Mouse (Mus musculus) midbrain, embryonic 15.5 days (tissue): Measurements from ENCODE around the gene Bri3. TPM values are rescaled to one million over a fixed set of nuclear protein-coding genes. Genes with fewer than 3 reads are reported as not detected.
A peak's percentile ranks its signal among the peaks of the same experiment; 100 is the strongest.

Experiments used
- ATAC-seq: fragments of 200-750 bp; cut with Nextera tagmentation; replicated peaks from 2 replicates; pipeline ENCODE4 v1.8.0; 2017; ENCODE audit warnings: moderate TSS enrichment
- H3K27ac ChIP-seq: fragments of 300-500 bp; sonication (generic); 2 replicates; pipeline ENCODE4 v1.5.1; 2015; ENCODE audit warnings: mild to moderate bottlenecking, inconsistent platforms
- H3K27me3 ChIP-seq: fragments of 300-500 bp; sonication (generic); replicated peaks from 2 replicates; pipeline ENCODE4 v1.6.1; 2015; ENCODE audit warnings: inconsistent platforms
- H3K36me3 ChIP-seq: fragments of 300-500 bp; sonication (generic); replicated peaks from 2 replicates; pipeline ENCODE4 v1.6.1; 2015; ENCODE audit warnings: inconsistent platforms
- H3K4me1 ChIP-seq: fragments of 300-500 bp; sonication (generic); 2 replicates; pipeline ENCODE4 v1.6.1; 2015; ENCODE audit warnings: inconsistent platforms
- H3K4me2 ChIP-seq: fragments of 300-500 bp; sonication (generic); 2 replicates; pipeline ENCODE4 v1.6.1; 2015; ENCODE audit warnings: inconsistent platforms, mild to moderate bottlenecking, moderate library complexity
- H3K4me3 ChIP-seq: fragments of 300-500 bp; sonication (generic); 2 replicates; pipeline ENCODE4 v1.5.1; 2015; ENCODE audit warnings: mild to moderate bottlenecking, inconsistent platforms
- H3K9ac ChIP-seq: fragments of 300-500 bp; sonication (generic); 2 replicates; pipeline ENCODE4 v1.6.1; 2015; ENCODE audit warnings: mild to moderate bottlenecking, inconsistent platforms
- H3K9me3 ChIP-seq: fragments of 300-500 bp; sonication (generic); 2 replicates; pipeline ENCODE4 v1.6.1; 2016; ENCODE audit warnings: inconsistent platforms
- WGBS: fragments of 180-500 bp; shearing (Covaris S2); methylation state at CpG from one replicate; pipeline ENCODE4 v1.1.7; 2015; ENCODE audit warnings: mixed read lengths; 5-methylcytosine and 5-hydroxymethylcytosine counted together
- polyA plus RNA-seq: library from polyadenylated mRNA; unstranded; fragments of >200 nt; fragmentation: Nextera tagmentation; extraction: Ambion mirVana; gene quantifications from 2 replicates; pipeline ENCODE4 v1.2.1, GENCODE M21; 2015

Gene Bri3
- polyA plus RNA-seq, 1 experiment from 2014 or later: 108 TPM

DNA sequence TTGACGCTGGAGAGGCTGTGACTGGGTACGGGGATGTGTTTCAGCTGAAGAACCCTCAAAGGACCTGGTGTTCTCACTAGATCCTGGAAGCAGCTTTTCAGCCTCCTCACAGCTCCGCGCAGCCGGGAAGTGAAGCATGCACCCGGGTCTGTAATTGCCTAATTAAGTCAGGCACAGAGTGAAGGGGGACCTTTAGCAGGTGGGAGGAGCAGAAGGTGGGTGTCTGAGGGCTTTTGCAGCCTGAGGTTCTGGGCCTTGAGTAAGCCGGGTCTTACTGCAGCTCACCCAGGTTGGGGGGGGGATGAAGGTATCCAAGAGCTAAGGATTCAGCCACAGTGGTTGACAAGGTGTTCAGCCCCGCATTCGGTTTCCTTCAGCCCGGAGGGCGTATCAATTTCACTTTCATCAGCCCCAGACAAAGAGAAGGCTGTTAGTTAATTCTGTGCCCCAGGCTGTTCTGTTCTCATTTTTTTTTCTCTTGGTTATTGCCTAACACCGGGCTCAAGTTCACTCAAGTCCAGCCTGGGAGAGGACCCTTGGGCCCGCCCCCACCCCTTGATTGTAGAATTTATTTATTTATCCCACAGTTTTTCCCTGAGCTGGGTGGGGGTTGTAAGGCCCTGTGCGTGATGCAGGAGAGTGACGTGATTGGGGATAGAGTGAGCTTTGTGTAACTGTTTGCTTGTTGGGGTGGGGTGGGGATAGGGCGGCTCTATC lies 239.6 kb downstream of the Bri3 start:
- Histone ChIP-seq H3K4me2 (no peak overlapping the region), H3K36me3 (no peaks in the 10 kb centered on the region), H3K4me3 (no peak overlapping the region), H3K9ac (no peak overlapping the region), H3K27ac (no peak overlapping the region), H3K4me1 (peaks cover 7% of the 10 kb centered on the region; the same call in 1 of the 2 replicates), H3K27me3 (no peaks in the 10 kb centered on the region), H3K9me3 (no peaks in the 10 kb centered on the region)
- 34% methylated on average over 16 of the region's 16 CpGs for WGBS
- peak; percentile 48; the same call in 1 of the 2 replicates for ATAC-seq

- ATAC-seq: no peak
These were observed 247.1 kb downstream of the Bri3 start for GRCm38 (mm10) chr5:144491308-144491707.

More at GRCm38 (mm10) chr5:144491308-144491707, 247.1 kb downstream of the Bri3 start:
- Histone ChIP-seq H3K4me2 (no peak overlapping the region), H3K4me1 (no peaks in the 10 kb centered on the region), H3K27me3 (no peaks in the 10 kb centered on the region), H3K36me3 (no peaks in the 10 kb centered on the region), H3K9me3 (no peaks in the 10 kb centered on the region), H3K9ac (no peak overlapping the region), H3K27ac (no peak overlapping the region), H3K4me3 (no peak overlapping the region)
- WGBS: 16% methylated on average over 6 of the region's 6 CpGs

Other genes starting within 250 kb of the Bri3 start
- gene Ccz1, start 229.6 kb upstream of the Bri3 start, polyA plus RNA-seq: 75.2 and 77.7 TPM in 2 replicates
- gene Ocm, start 217.8 kb upstream of the Bri3 start, polyA plus RNA-seq: not detected in 2 replicates
- gene Lmtk2, start 144.0 kb upstream of the Bri3 start, polyA plus RNA-seq: 10.1 and 10.4 TPM in 2 replicates
- 0.05 and 0.06 TPM in 2 replicates for gene Bhlha15, start 54.2 kb upstream of the Bri3 start, polyA plus RNA-seq
- 53.6 and 56.0 TPM in 2 replicates for gene Tecpr1, start 20.8 kb upstream of the Bri3 start, polyA plus RNA-seq
- gene Baiap2l1, start 113.7 kb downstream of the Bri3 start, polyA plus RNA-seq: 1.1 and 1.3 TPM in 2 replicates